Mouse (Mus musculus) G1E (cell line): Measurements from ENCODE around the gene Syde1. TPM values are rescaled to one million over a fixed set of nuclear protein-coding genes. Genes with fewer than 3 reads are reported as not detected.
"Not testable (repeated sequence)": the region's sequence is repeated elsewhere in the genome, so short reads cannot be mapped to it uniquely, and the experiment has no call there.

Source experiments
- ATAC-seq: 2 replicates; pipeline ENCODE4 v1.8.0; 2016; ENCODE audit warnings: mild to moderate bottlenecking; ENCODE audit not compliant: insufficient number of reproducible peaks, poor library complexity, low FRiP score, severe bottlenecking; ENCODE audit errors: extremely low read depth
- DNase-seq: peaks from one replicate; pipeline ENCODE4 v3.0.0; 2012; ENCODE audit warnings: low spot score
- H3K27me3 ChIP-seq: 2 replicates; pipeline ENCODE4 v1.6.1; 2012; ENCODE audit warnings: mild to moderate bottlenecking, low read length, inconsistent platforms; ENCODE audit not compliant: insufficient read depth
- H3K36me3 ChIP-seq: replicated peaks from 2 replicates; pipeline ENCODE3; 2012; ENCODE audit warnings: mild to moderate bottlenecking, inconsistent platforms
- H3K4me1 ChIP-seq: 2 replicates; pipeline ENCODE4 v1.6.1; 2012; ENCODE audit warnings: low read depth, low read length, inconsistent platforms, mixed read lengths; ENCODE audit not compliant: insufficient read depth
- H3K4me3 ChIP-seq: 2 replicates; pipeline ENCODE4 v1.5.1; 2012; ENCODE audit warnings: low read depth, mild to moderate bottlenecking, inconsistent platforms, low read length, moderate library complexity, mixed read lengths
- H3K9me3 ChIP-seq: replicated peaks from 2 replicates; pipeline ENCODE4 v1.6.1; 2012; ENCODE audit warnings: inconsistent platforms
- CTCF ChIP-seq: IDR thresholded peaks from 2 replicates; pipeline ENCODE4 v1.5.1; 2012; ENCODE audit warnings: low read depth, low read length, inconsistent platforms, mixed read lengths
- GATA1 ChIP-seq: IDR thresholded peaks from 2 replicates; pipeline ENCODE4 v1.6.1; 2012; ENCODE audit warnings: borderline replicate concordance, low read length, inconsistent platforms, mixed read lengths
- GATA2 ChIP-seq: IDR thresholded peaks from 2 replicates; pipeline ENCODE4 v1.6.1; 2012; ENCODE audit warnings: low read depth, low read length, inconsistent platforms, borderline replicate concordance
- POLR2AphosphoS5 ChIP-seq: IDR thresholded peaks from 2 replicates; pipeline ENCODE4 v1.6.1; 2012; ENCODE audit warnings: low read depth, low read length, inconsistent platforms; ENCODE audit not compliant: insufficient replicate concordance
- TAL1 ChIP-seq: conservative IDR thresholded peaks from 2 replicates; pipeline ENCODE4 v1.6.1; 2012; ENCODE audit warnings: low read depth, low read length, inconsistent platforms, mixed read lengths
- polyA plus RNA-seq: library from polyadenylated mRNA; stranded (reverse); fragments of >175 nt; gene quantifications from 2 replicates; pipeline ENCODE4 v1.2.3, GENCODE M21; 2012
- total RNA-seq, 2 experiments: library from RNA; stranded (forward) in 1 of 2; stranded (reverse) in 1 of 2; fragments of 200-1000 nt in 1 of 2; fragments of >200 nt in 1 of 2; fragmentation: Nextera tagmentation in 1 of 2; gene quantifications; 2 replicates each; pipeline ENCODE4 v1.2.3; 2014 to 2017

The Syde1 gene
- not detected in 2 replicates for total RNA-seq (2014; fragmentation: Nextera tagmentation)
- 0.06 TPM in 1 of 2 replicates, not detected in the other for total RNA-seq (2017)
- polyA plus RNA-seq = not detected in 2 replicates

DNA sequence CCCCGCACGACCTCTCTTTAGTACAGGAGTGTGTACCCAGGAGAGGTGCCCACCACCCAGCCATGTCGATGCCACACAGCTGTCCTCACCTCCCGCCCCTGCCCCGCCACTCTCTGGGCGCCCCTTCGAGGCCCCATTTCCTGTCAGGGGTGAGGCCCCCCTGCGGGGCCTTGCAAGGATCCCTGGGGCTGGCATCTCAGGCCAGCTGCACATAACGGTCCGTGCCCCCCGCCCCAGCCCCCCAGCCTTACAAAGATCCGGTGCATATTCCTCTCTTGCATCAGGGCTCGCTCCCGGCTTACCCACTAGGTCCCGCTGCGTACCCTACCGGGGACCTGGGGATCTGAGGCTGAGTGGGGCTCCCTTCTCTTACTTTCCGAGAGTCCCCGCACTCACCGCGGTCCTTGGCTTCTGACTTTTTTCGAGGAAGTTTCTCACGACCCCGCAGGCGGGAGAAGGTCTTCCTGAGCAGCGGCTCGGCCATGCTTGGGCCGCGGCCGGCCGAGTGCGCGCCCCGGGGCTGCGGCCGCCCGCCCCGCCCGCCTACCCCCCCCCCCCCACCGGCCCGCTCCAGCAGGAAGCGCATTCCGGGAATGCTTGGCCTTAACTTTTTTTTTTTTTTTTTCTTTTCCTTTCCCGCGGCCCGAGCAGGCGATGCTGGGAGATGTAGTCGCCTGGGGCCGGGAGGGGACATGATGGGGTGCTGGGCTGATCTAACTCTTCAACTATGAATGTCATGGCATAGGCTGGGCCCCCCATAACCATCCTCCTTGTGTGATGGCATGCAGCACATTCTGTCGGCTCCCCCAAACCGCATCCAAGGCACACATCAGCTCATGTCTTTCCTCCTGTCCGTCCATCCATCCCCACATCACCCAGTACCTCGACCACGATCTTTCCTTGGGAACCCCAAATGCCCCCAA, at the start of gene Syde1:
Gene Syde1, minus strand, starts transcription at position 559 of the 923 bp plus-strand sequence.
- H3K4me3 ChIP-seq = no peak within 1 kb of the TSS
- ATAC-seq = no peak
- no peak for DNase-seq
- no peaks in the 10 kb centered on the region for H3K4me1 ChIP-seq
- H3K36me3 ChIP-seq = no peaks in the 10 kb centered on the region
- peaks cover 10% of the 10 kb centered on the region; the same call in 1 of the 2 replicates for H3K27me3 ChIP-seq
- no peaks in the 10 kb centered on the region for H3K9me3 ChIP-seq
- TF ChIP-seq CTCF (no peak), POLR2AphosphoS5 (no peak), TAL1 (no peak), GATA1 (no peak), GATA2 (no peak)

DNA sequence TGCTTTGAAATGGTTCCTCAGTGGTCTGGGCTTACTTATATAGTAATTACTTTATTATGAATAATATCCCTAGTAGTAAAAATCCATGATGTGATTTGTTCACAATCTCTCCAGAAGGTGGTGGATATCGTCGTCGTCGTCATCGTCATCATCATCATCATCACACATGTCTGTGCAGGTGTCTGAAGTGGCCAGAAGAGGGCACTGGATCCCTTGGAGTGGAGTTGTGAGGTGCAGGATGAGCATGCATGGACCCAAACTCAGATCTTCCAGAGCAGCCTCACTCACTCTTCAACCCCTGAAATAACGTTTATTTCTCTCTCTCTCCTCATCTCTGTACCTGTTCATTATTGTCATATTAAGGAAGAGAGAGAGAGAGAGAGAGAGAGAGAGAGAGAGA, 40.5 kb upstream of the Syde1 start:
- Histone ChIP-seq H3K9me3 (no peaks in the 10 kb centered on the region), H3K4me3 (no peak overlapping the region), H3K27me3 (no peaks in the 10 kb centered on the region), H3K4me1 (no peaks in the 10 kb centered on the region), H3K36me3 (no peaks in the 10 kb centered on the region)
- ATAC-seq (no peak), DNase-seq (no peak)
- no peak for TF ChIP-seq GATA1
- no peak for TF ChIP-seq POLR2AphosphoS5
- TF ChIP-seq CTCF = no peak
- TF ChIP-seq GATA2 = no peak
- no peak for TF ChIP-seq TAL1

GRCm38 (mm10) chr10:78630194-78630593, 38.4 kb upstream of the Syde1 start:
- H3K9me3 ChIP-seq = no peaks in the 10 kb centered on the region
- H3K36me3 ChIP-seq = no peaks in the 10 kb centered on the region
- DNase-seq (no peak), ATAC-seq (no peak)
- H3K4me1 ChIP-seq = no peaks in the 10 kb centered on the region
- no peak for TF ChIP-seq GATA1
- no peak for TF ChIP-seq CTCF
- no peak for TF ChIP-seq TAL1
- no peaks in the 10 kb centered on the region for H3K27me3 ChIP-seq
- no peak overlapping the region for H3K4me3 ChIP-seq

DNA sequence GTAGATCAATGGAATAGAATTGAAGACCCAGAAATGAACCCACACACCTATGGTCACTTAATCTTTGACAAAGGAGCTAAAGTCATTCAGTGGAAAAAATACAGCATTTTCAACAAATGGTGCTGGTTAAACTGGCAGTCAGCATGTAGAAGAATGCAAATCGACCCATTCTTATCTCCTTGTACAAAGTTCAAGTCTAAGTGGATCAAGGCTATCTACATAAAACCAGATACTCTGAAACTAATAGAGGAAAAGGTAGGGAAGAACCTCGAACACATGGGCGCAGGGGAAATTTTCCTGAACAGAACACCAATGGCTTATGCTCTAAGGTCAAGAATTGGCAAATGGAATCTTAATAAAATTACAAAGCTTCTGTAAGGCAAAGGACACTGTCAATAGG, 31.4 kb upstream of the Syde1 start:
- not testable (repeated sequence) for H3K9me3 ChIP-seq, H3K4me3 ChIP-seq, DNase-seq, H3K4me1 ChIP-seq, ATAC-seq, H3K27me3 ChIP-seq, H3K36me3 ChIP-seq

DNA sequence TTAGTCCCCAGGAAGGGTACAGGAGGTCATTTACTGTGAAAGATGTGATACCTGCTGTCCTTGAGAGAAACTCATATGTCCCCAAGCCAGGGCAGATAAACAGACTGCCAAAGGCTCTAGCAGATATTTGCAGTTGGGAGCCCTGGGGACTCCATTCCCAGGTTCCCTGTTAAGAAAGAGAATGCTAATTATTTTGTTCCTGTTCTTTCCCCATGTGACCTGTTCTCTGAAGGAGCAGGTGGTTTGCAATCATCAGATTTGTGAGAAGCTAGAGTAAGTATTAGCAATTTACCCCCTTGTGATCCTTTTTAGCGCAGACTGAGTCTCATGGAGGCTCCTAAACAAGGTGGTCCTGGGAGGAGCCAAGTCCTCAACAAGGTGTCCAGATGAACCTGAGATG, 26.2 kb upstream of the Syde1 start, which contains the start of gene Olfr1357:
Gene Olfr1357, minus strand, starts transcription at position 101 of the 400 bp plus-strand sequence.
- Histone ChIP-seq H3K36me3 (no peaks in the 10 kb centered on the region), H3K27me3 (no peaks in the 10 kb centered on the region), H3K9me3 (no peaks in the 10 kb centered on the region), H3K4me1 (no peaks in the 10 kb centered on the region), H3K4me3 (no peak within 1 kb of the TSS)
- DNase-seq (no peak), ATAC-seq (no peak)
- no peak for TF ChIP-seq CTCF
- no peak for TF ChIP-seq POLR2AphosphoS5
- TF ChIP-seq TAL1 = no peak
- TF ChIP-seq GATA2 = no peak
- TF ChIP-seq GATA1 = no peak

GRCm38 (mm10) chr10:78607602-78608001, 15.8 kb upstream of the Syde1 start:
- no peak for ATAC-seq
- no peak for DNase-seq
- Histone ChIP-seq H3K9me3 (no peaks in the 10 kb centered on the region), H3K27me3 (no peaks in the 10 kb centered on the region; the same call in 1 of the 2 replicates), H3K4me1 (no peaks in the 10 kb centered on the region), H3K36me3 (no peaks in the 10 kb centered on the region), H3K4me3 (no peak overlapping the region)
- no peak for TF ChIP-seq CTCF
- TF ChIP-seq GATA1 = no peak
- TF ChIP-seq GATA2 = no peak
- TF ChIP-seq POLR2AphosphoS5 = no peak
- no peak for TF ChIP-seq TAL1
